Mouse (Mus musculus): ENCODE measurements around the gene Fcna. TPM values are rescaled to one million over a fixed set of nuclear protein-coding genes. Genes with fewer than 3 reads are reported as not detected.

Fcna gene
- polyA plus RNA-seq, 1 experiment from 2014 or later: 5.3 TPM

- Histone ChIP-seq H3K27ac (ENCODE audit: low read length) (no peak overlapping the region), H3K27me3 (ENCODE audit: control insufficient read depth, insufficient read depth, low read length) (no peaks in the 10 kb centered on the region), H3K9ac (ENCODE audit: low read length) (no peak overlapping the region), H3K9me3 (replicated peaks; ENCODE audit: control insufficient read depth, low read length) (no peaks in the 10 kb centered on the region), H3K4me3 (replicated peaks; ENCODE audit: low read length) (no peak overlapping the region), H3K36me3 (ENCODE audit: control insufficient read depth, insufficient read depth, low read length) (no peaks in the 10 kb centered on the region), H3K4me2 (ENCODE audit: low read depth, low read length) (no peak overlapping the region), H3K4me1 (ENCODE audit: control insufficient read depth, insufficient read depth, low read length) (no peaks in the 10 kb centered on the region)
- ATAC-seq (ENCODE audit: insufficient read depth, low FRiP score): no peak
- 75% methylated on average over 4 of the region's 4 CpGs for WGBS
Observed at GRCm38 (mm10) chr2:25656691-25657090, 28.9 kb upstream of the Fcna start.

DNA sequence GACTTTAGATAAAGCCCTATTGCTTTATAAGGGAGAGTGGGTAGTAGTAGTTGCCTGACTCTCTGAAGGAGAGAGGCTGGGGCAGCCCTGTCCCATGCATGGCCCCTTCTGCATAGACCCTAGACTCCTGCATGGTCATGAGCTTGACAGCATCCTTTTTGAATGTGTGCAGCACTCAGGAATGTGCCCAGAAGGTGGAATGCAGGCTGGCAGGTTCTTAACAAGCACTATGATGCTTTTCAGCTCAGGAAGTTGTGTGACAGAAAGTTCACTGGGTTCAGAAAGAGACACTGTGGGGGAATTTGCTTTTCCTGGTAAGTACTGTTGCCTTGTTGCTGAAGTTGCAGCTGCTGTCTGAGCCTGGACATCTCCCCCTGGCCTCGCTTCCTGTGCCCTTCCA is 26.7 kb upstream of the Fcna start:
- no peak overlapping the region for H3K9ac ChIP-seq (ENCODE audit: low read length)
- H3K9me3 ChIP-seq (replicated peaks; ENCODE audit: control insufficient read depth, low read length): no peaks in the 10 kb centered on the region
- no peak overlapping the region for H3K4me3 ChIP-seq (replicated peaks; ENCODE audit: low read length)
- H3K4me1 ChIP-seq (ENCODE audit: control insufficient read depth, insufficient read depth, low read length): no peaks in the 10 kb centered on the region
- no peak overlapping the region for H3K27ac ChIP-seq (ENCODE audit: low read length)
- WGBS: 56% methylated on average over 1 of the region's 1 CpGs
- H3K36me3 ChIP-seq (ENCODE audit: control insufficient read depth, insufficient read depth, low read length): no peaks in the 10 kb centered on the region
- no peak overlapping the region for H3K4me2 ChIP-seq (ENCODE audit: low read depth, low read length)
- no peak for ATAC-seq (ENCODE audit: insufficient read depth, low FRiP score)
- no peaks in the 10 kb centered on the region for H3K27me3 ChIP-seq (ENCODE audit: control insufficient read depth, insufficient read depth, low read length)

DNA sequence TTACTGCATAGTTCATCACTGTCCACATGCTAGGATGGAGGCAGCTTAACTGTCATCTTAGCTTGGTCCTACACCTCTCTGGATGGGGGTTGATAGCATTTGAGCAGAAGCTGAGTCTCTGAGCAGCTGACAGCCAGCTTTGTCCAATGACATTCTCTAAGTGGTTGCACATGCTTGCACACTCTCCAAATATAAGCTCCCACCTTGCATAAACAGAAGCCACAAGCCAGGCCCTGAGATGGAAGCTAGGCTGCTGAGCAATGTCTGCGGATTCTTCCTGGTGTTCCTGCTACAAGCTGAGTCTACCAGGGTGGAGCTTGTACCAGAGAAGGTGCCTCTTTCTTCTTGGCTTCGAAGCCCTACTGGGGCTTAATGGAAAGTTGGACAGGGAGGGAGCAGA is 25.1 kb upstream of the Fcna start, which contains the start of gene Lcn8:
Gene Lcn8, plus strand, starts transcription at position 219 of the 400 bp plus-strand sequence.
- H3K27ac ChIP-seq (ENCODE audit: low read length): no peak within 1 kb of the TSS
- no peak within 1 kb of the TSS for H3K4me2 ChIP-seq (ENCODE audit: low read depth, low read length)
- no peak within 1 kb of the TSS for H3K9ac ChIP-seq (ENCODE audit: low read length)
- ATAC-seq (ENCODE audit: insufficient read depth, low FRiP score): no peak
- 65% methylated on average over 2 of the region's 2 CpGs for WGBS
- no peaks in the 10 kb centered on the region for H3K4me1 ChIP-seq (ENCODE audit: control insufficient read depth, insufficient read depth, low read length)
- H3K9me3 ChIP-seq (replicated peaks; ENCODE audit: control insufficient read depth, low read length): no peaks in the 10 kb centered on the region
- no peaks in the 10 kb centered on the region for H3K27me3 ChIP-seq (ENCODE audit: control insufficient read depth, insufficient read depth, low read length)
- no peaks in the 10 kb centered on the region for H3K36me3 ChIP-seq (ENCODE audit: control insufficient read depth, insufficient read depth, low read length)
- H3K4me3 ChIP-seq (replicated peaks; ENCODE audit: low read length): no peak within 1 kb of the TSS

- WGBS: 23% methylated on average over 6 of the region's 6 CpGs
- no peak overlapping the region for H3K27ac ChIP-seq (ENCODE audit: low read length)
- H3K4me3 ChIP-seq (replicated peaks; ENCODE audit: low read length): no peak overlapping the region
- no peaks in the 10 kb centered on the region for H3K27me3 ChIP-seq (ENCODE audit: control insufficient read depth, insufficient read depth, low read length)
- H3K9me3 ChIP-seq (replicated peaks; ENCODE audit: control insufficient read depth, low read length): no peaks in the 10 kb centered on the region
- no peak overlapping the region for H3K9ac ChIP-seq (ENCODE audit: low read length)
- H3K4me1 ChIP-seq (ENCODE audit: control insufficient read depth, insufficient read depth, low read length): no peaks in the 10 kb centered on the region
- H3K4me2 ChIP-seq (ENCODE audit: low read depth, low read length): no peak overlapping the region
- no peaks in the 10 kb centered on the region for H3K36me3 ChIP-seq (ENCODE audit: control insufficient read depth, insufficient read depth, low read length)
- ATAC-seq (ENCODE audit: insufficient read depth, low FRiP score): no peak
Observed at GRCm38 (mm10) chr2:25639890-25640289, 12.1 kb upstream of the Fcna start.

DNA sequence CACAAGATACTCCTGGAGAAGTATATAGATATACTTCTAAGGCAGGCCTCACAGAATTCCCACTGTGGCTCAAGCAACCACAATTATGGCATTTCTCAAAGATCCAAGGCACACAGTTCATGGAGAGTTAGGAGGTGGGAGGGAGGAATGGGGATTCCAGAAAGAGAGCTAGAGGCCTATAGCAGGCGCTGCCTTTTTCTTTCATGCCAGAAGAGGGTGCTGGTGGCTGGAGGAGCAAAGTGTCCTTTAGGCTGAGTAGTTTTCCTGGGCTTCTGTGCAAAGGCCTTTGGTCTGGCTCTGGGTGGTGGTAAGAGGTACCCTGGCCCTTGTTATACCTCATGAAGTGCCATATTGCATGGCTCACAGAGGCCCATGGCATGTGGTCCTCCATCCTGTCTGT is 6.2 kb upstream of the Fcna start:
- H3K27ac ChIP-seq (ENCODE audit: low read length): no peak overlapping the region
- H3K4me3 ChIP-seq (replicated peaks; ENCODE audit: low read length): no peak overlapping the region
- H3K9me3 ChIP-seq (replicated peaks; ENCODE audit: control insufficient read depth, low read length): no peaks in the 10 kb centered on the region
- H3K4me2 ChIP-seq (ENCODE audit: low read depth, low read length): no peak overlapping the region
- no peaks in the 10 kb centered on the region for H3K27me3 ChIP-seq (ENCODE audit: control insufficient read depth, insufficient read depth, low read length)
- H3K36me3 ChIP-seq (ENCODE audit: control insufficient read depth, insufficient read depth, low read length): no peaks in the 10 kb centered on the region
- ATAC-seq (ENCODE audit: insufficient read depth, low FRiP score): no peak
- H3K9ac ChIP-seq (ENCODE audit: low read length): no peak overlapping the region
- 62% methylated on average over 1 of the region's 1 CpGs for WGBS
- H3K4me1 ChIP-seq (ENCODE audit: control insufficient read depth, insufficient read depth, low read length): no peaks in the 10 kb centered on the region

DNA sequence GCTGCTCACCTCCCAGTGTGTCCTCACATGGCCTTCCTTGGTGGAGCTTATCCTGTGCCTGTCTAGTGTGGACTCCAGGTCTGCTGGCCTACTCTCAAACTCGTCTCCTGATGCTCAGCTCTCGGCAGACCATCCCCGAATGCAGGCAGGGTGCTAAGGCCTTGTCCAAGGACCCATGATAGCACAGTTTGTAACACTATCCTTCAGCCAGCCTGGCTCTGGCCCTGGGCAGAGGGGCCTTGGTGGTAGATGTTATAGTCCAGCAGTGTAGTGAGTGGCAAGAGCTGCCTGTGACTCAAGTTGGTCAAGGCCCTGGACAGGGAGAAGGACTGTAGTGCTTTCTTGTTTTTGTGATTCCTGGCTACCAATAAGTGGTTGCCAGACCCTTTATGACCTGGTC is 5.8 kb upstream of the Fcna start:
- Histone ChIP-seq H3K9me3 (replicated peaks; ENCODE audit: control insufficient read depth, low read length) (no peaks in the 10 kb centered on the region), H3K4me3 (replicated peaks; ENCODE audit: low read length) (no peak overlapping the region), H3K27me3 (ENCODE audit: control insufficient read depth, insufficient read depth, low read length) (no peaks in the 10 kb centered on the region), H3K4me1 (ENCODE audit: control insufficient read depth, insufficient read depth, low read length) (no peaks in the 10 kb centered on the region), H3K4me2 (ENCODE audit: low read depth, low read length) (no peak overlapping the region), H3K9ac (ENCODE audit: low read length) (no peak overlapping the region), H3K36me3 (ENCODE audit: control insufficient read depth, insufficient read depth, low read length) (no peaks in the 10 kb centered on the region), H3K27ac (ENCODE audit: low read length) (no peak overlapping the region)
- 71% methylated on average over 3 of the region's 3 CpGs for WGBS
- no peak for ATAC-seq (ENCODE audit: insufficient read depth, low FRiP score)

DNA sequence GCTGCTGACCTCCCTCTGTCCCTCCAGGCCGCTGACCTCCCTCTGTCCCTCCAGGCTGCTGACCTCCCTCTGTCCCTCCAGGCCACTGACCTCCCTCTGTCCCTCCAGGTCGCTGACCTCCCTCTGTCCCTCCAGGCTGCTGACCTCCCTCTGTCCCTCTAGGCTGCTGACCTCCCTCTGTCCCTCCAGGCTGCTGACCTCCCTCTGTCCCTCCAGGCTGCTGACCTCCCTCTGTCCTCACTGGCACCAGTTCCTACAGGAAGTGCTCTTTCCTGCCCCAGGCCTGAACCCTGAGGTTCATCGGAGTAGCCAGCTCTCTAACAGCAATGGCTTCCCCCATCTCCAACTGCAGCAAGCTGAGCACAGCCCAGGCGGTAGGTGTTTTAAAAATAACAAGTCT is 908 bp upstream of the Fcna start:
- no peak for ATAC-seq (ENCODE audit: insufficient read depth, low FRiP score)
- Histone ChIP-seq H3K36me3 (ENCODE audit: control insufficient read depth, insufficient read depth, low read length) (no peaks in the 10 kb centered on the region), H3K9me3 (replicated peaks; ENCODE audit: control insufficient read depth, low read length) (no peaks in the 10 kb centered on the region), H3K4me2 (ENCODE audit: low read depth, low read length) (no peak overlapping the region), H3K4me3 (replicated peaks; ENCODE audit: low read length) (no peak overlapping the region), H3K27me3 (ENCODE audit: control insufficient read depth, insufficient read depth, low read length) (no peaks in the 10 kb centered on the region), H3K4me1 (ENCODE audit: control insufficient read depth, insufficient read depth, low read length) (no peaks in the 10 kb centered on the region), H3K27ac (ENCODE audit: low read length) (no peak overlapping the region), H3K9ac (ENCODE audit: low read length) (no peak overlapping the region)
- 49% methylated on average over 4 of the region's 4 CpGs for WGBS

DNA sequence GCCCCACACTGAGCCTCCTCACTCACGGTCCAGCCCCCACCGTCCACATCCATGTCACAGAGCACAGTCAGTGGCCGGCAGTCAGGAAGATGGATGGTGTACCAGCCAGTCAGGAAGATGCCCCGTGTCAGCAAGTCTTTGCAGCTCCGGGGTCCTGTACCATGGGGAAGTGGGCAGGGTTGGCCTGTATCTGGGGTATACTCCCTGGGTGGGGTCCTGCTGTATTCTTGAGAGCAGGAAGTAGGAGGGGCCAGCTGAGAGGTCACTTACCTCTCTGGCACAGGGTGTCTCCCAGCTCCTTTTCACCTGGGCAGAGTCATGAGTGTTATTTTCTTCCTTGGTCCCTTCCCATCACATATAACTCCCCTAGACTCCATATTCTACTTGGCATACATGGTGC is 1.8 kb downstream of the Fcna start:
- WGBS: 35% methylated on average over 5 of the region's 5 CpGs
- Histone ChIP-seq H3K4me2 (ENCODE audit: low read depth, low read length) (no peak overlapping the region), H3K27me3 (ENCODE audit: control insufficient read depth, insufficient read depth, low read length) (no peaks in the 10 kb centered on the region), H3K27ac (ENCODE audit: low read length) (no peak overlapping the region), H3K4me3 (replicated peaks; ENCODE audit: low read length) (no peak overlapping the region), H3K36me3 (ENCODE audit: control insufficient read depth, insufficient read depth, low read length) (no peaks in the 10 kb centered on the region), H3K9ac (ENCODE audit: low read length) (no peak overlapping the region), H3K4me1 (ENCODE audit: control insufficient read depth, insufficient read depth, low read length) (no peaks in the 10 kb centered on the region), H3K9me3 (replicated peaks; ENCODE audit: control insufficient read depth, low read length) (no peaks in the 10 kb centered on the region)
- ATAC-seq (ENCODE audit: insufficient read depth, low FRiP score): no peak

DNA sequence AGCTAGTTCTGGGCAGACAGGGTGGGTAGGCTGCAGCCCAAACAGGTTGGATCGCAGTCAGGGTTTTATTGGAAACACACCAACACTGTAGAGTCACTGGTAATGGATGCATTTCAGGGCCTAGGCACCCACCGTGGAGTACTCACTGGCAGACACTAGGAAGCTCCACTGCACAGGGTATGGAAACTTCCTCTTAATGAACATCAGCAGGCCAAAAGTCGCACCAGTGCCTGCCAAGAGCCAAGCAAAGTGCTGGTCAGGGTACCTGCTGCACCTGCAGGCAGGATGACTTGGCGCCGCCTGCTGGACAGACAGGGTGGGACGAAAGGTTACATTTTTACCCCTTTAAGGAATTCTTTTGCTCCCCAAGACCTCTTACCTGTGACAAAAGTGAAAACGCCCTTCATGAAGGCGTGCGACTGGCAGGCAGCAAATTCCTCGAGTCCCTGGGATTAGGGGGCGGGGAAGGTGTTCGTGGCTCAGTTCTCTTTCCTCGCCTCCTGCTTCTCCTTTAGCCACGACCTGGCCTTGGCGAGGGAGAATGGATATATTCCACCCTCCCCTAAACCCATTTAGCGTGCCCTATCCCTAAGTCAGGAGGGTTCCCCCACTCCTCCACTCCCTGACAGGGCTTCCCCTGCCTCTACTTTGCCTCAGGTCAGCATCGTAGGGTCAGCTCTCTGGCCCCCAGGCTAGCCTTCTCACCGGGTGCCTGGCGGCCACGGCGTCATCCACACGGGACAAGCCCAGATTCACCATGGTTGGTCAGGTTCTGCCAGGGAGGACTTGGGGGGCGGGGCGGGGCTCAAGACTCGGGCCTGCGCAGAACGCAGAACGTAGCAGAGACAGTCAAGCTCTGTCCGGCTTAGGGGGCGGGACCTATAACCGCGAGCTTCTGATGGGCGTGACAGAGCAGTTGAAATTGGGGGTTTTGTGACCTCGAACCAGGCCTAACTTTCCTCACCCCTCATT is 6.3 kb downstream of the Fcna start, which contains the start of gene Tmem141:
Gene Tmem141, minus strand, starts transcription at position 777 of the 972 bp plus-strand sequence.
- H3K27ac ChIP-seq (ENCODE audit: low read length): peak within 1 kb of the TSS; percentile 7; the same call in 1 of the 2 replicates
- WGBS: 5% methylated on average over 34 of the region's 34 CpGs
- no peaks in the 10 kb centered on the region for H3K36me3 ChIP-seq (ENCODE audit: control insufficient read depth, insufficient read depth, low read length)
- H3K9ac ChIP-seq (ENCODE audit: low read length): peak within 1 kb of the TSS; percentile 77
- H3K4me3 ChIP-seq (replicated peaks; ENCODE audit: low read length): peak within 1 kb of the TSS; percentile 57
- peak within 1 kb of the TSS; percentile 63 for H3K4me2 ChIP-seq (ENCODE audit: low read depth, low read length)
- H3K4me1 ChIP-seq (ENCODE audit: control insufficient read depth, insufficient read depth, low read length): no peaks in the 10 kb centered on the region
- peak; percentile 93 for ATAC-seq (ENCODE audit: insufficient read depth, low FRiP score)
- peaks cover 9% of the 10 kb centered on the region for H3K27me3 ChIP-seq (ENCODE audit: control insufficient read depth, insufficient read depth, low read length)
- no peaks in the 10 kb centered on the region for H3K9me3 ChIP-seq (replicated peaks; ENCODE audit: control insufficient read depth, low read length)
